Mouse (Mus musculus): Measurements from ENCODE around the gene Rasl12. TPM values are rescaled to one million over a fixed set of nuclear protein-coding genes. Genes with fewer than 3 reads are reported as not detected.
A peak's percentile ranks its signal among the peaks of the same experiment; 100 is the strongest.

The Rasl12 gene
- polyA plus RNA-seq, 1 experiment: 81.4 TPM

GRCm38 (mm10) chr9:65374468-65375162, 23.7 kb upstream of the Rasl12 start:
- TF ChIP-seq CTCF (IDR thresholded peaks at IDR 0.05; ENCODE audit: insufficient read depth, low read length) (no peak), POLR2A (IDR thresholded peaks at IDR 0.05; ENCODE audit: borderline replicate concordance, extremely low read depth, low read depth, low read length) (no peak)
- WGBS: 68% methylated on average over 5 of the region's 5 CpGs
- DNase-seq: no peak
- Histone ChIP-seq H3K4me3 (replicated peaks; ENCODE audit: extremely low read depth, low read depth, low read length) (no peak overlapping the region), H3K4me1 (ENCODE audit: control insufficient read depth, insufficient read depth, low read length) (no peaks in the 10 kb centered on the region)

- Histone ChIP-seq H3K4me3 (replicated peaks; ENCODE audit: extremely low read depth, low read depth, low read length) (no peak overlapping the region), H3K4me1 (ENCODE audit: control insufficient read depth, insufficient read depth, low read length) (no peaks in the 10 kb centered on the region)
- WGBS: 62% methylated on average over 9 of the region's 9 CpGs
- TF ChIP-seq POLR2A (IDR thresholded peaks at IDR 0.05; ENCODE audit: borderline replicate concordance, extremely low read depth, low read depth, low read length): no peak
- no peak for TF ChIP-seq CTCF (IDR thresholded peaks at IDR 0.05; ENCODE audit: insufficient read depth, low read length)
- DNase-seq: no peak
These were observed 23.0 kb upstream of the Rasl12 start for GRCm38 (mm10) chr9:65375163-65375934.

- Histone ChIP-seq H3K4me3 (replicated peaks; ENCODE audit: extremely low read depth, low read depth, low read length) (no peak overlapping the region), H3K4me1 (ENCODE audit: control insufficient read depth, insufficient read depth, low read length) (peaks cover 3% of the 10 kb centered on the region; the same call in 1 of the 2 replicates)
- TF ChIP-seq POLR2A (IDR thresholded peaks at IDR 0.05; ENCODE audit: borderline replicate concordance, extremely low read depth, low read depth, low read length) (no peak), CTCF (IDR thresholded peaks at IDR 0.05; ENCODE audit: insufficient read depth, low read length) (no peak)
- WGBS: 60% methylated on average over 4 of the region's 4 CpGs
- no peak for DNase-seq
These were observed 17.2 kb upstream of the Rasl12 start for GRCm38 (mm10) chr9:65381017-65381590.

- no peak for TF ChIP-seq CTCF (IDR thresholded peaks at IDR 0.05; ENCODE audit: insufficient read depth, low read length)
- no peak for TF ChIP-seq POLR2A (IDR thresholded peaks at IDR 0.05; ENCODE audit: borderline replicate concordance, extremely low read depth, low read depth, low read length)
- no peak for DNase-seq
- peaks cover 3% of the 10 kb centered on the region; the same call in 1 of the 2 replicates for H3K4me1 ChIP-seq (ENCODE audit: control insufficient read depth, insufficient read depth, low read length)
- 52% methylated on average over 6 of the region's 6 CpGs for WGBS
- H3K4me3 ChIP-seq (replicated peaks; ENCODE audit: extremely low read depth, low read depth, low read length): no peak overlapping the region
These were observed 16.1 kb upstream of the Rasl12 start for GRCm38 (mm10) chr9:65382031-65382750.

- WGBS: 44% methylated on average over 3 of the region's 3 CpGs
- Histone ChIP-seq H3K4me3 (replicated peaks; ENCODE audit: extremely low read depth, low read depth, low read length) (no peak overlapping the region), H3K4me1 (ENCODE audit: control insufficient read depth, insufficient read depth, low read length) (peaks cover 3% of the 10 kb centered on the region; the same call in 1 of the 2 replicates)
- DNase-seq: no peak
- no peak for TF ChIP-seq CTCF (IDR thresholded peaks at IDR 0.05; ENCODE audit: insufficient read depth, low read length)
- TF ChIP-seq POLR2A (IDR thresholded peaks at IDR 0.05; ENCODE audit: borderline replicate concordance, extremely low read depth, low read depth, low read length): no peak
These were observed 15.6 kb upstream of the Rasl12 start for GRCm38 (mm10) chr9:65382751-65383097.

GRCm38 (mm10) chr9:65384276-65384675, 14.0 kb upstream of the Rasl12 start:
- Histone ChIP-seq H3K4me3 (replicated peaks; ENCODE audit: extremely low read depth, low read depth, low read length) (no peak overlapping the region), H3K4me1 (ENCODE audit: control insufficient read depth, insufficient read depth, low read length) (peaks cover 3% of the 10 kb centered on the region; the same call in 1 of the 2 replicates)
- no peak for DNase-seq
- TF ChIP-seq CTCF (IDR thresholded peaks at IDR 0.05; ENCODE audit: insufficient read depth, low read length) (no peak), POLR2A (IDR thresholded peaks at IDR 0.05; ENCODE audit: borderline replicate concordance, extremely low read depth, low read depth, low read length) (no peak)
- WGBS: 45% methylated on average over 3 of the region's 3 CpGs

- DNase-seq: no peak
- WGBS: 23% methylated on average over 8 of the region's 8 CpGs
- H3K4me1 ChIP-seq (ENCODE audit: control insufficient read depth, insufficient read depth, low read length): peaks cover 3% of the 10 kb centered on the region; the same call in 1 of the 2 replicates
- TF ChIP-seq POLR2A (IDR thresholded peaks at IDR 0.05; ENCODE audit: borderline replicate concordance, extremely low read depth, low read depth, low read length) (no peak), CTCF (IDR thresholded peaks at IDR 0.05; ENCODE audit: insufficient read depth, low read length) (0 out of 2 replicates have a peak, but pooled peaks have one; percentile 32)
- H3K4me3 ChIP-seq (replicated peaks; ENCODE audit: extremely low read depth, low read depth, low read length): no peak overlapping the region
These were observed 11.7 kb upstream of the Rasl12 start for GRCm38 (mm10) chr9:65386373-65387140.

GRCm38 (mm10) chr9:65390752-65391612, 7.3 kb upstream of the Rasl12 start:
- WGBS: 14% methylated on average over 96 of the region's 96 CpGs
- peak overlapping the region; percentile 11 for H3K4me3 ChIP-seq (replicated peaks; ENCODE audit: extremely low read depth, low read depth, low read length)
- no peak for DNase-seq

More at GRCm38 (mm10) chr9:65390752-65391612, 7.3 kb upstream of the Rasl12 start:
- no peaks in the 10 kb centered on the region for H3K4me1 ChIP-seq (ENCODE audit: control insufficient read depth, insufficient read depth, low read length)
- TF ChIP-seq POLR2A (IDR thresholded peaks at IDR 0.05; ENCODE audit: borderline replicate concordance, extremely low read depth, low read depth, low read length): no peak
- TF ChIP-seq CTCF (IDR thresholded peaks at IDR 0.05; ENCODE audit: insufficient read depth, low read length): no peak

Measured in lung, adult 2 months (tissue).